ENCODE assay signal across 30 mouse cellular contexts in genomic region chr15:16315085-16315484, GRCm38 (mm10).
DNase-seq lines count a peak whose midpoint lies in the region; ATAC-seq lines count a peak whose summit lies in the region.
"Had no signal": no experiment of that assay in that cellular context is flagged by ENCODE, and none has a peak within 500 bp of the region (broad histone marks: within the 10 kb centered on the region; RNA-seq: fewer than 3 reads in every experiment).

No protein-coding gene starts in this region.

- 41% methylated on average over 1 of the region's 1 CpGs for WGBS in liver, embryonic 13.5 days (ENCODE audit: insufficient replicate concordance)
- 90% methylated on average over 1 of the region's 1 CpGs for WGBS in kidney, embryonic 15.5 days

- peak overlapping the region; percentile 7 for H3K4me2 ChIP-seq in liver, embryonic 13.5 days
- no peak overlapping the region for H3K4me2 ChIP-seq in kidney, embryonic 15.5 days
- H3K4me2 ChIP-seq: heart, embryonic 15.5 days; hindbrain, embryonic 12.5 days; intestine, embryonic 15.5 days; limb, embryonic 13.5 days; midbrain, embryonic 12.5 days; neural tube, embryonic 13.5 days; stomach, embryonic 15.5 days had no signal

- ATAC-seq in liver, embryonic 13.5 days (ENCODE audit: low read depth), result peak; percentile 60
- ATAC-seq in megakaryocyte progenitor cell, adult 5-6 weeks (replicated peaks; ENCODE audit: poor library complexity), result 0 out of 2 replicates have a peak, but pooled peaks have one; percentile 14
- no peak for ATAC-seq in kidney, embryonic 15.5 days (replicated peaks; ENCODE audit: low FRiP score)
- ATAC-seq: CD4-positive, CD25-positive, alpha-beta regulatory T cell, adult 4 months; forebrain, postnatal 0 days; hindbrain, postnatal 0 days; intestine, embryonic 15.5 days had no signal

- H3K9ac ChIP-seq in liver, embryonic 13.5 days, result no peak overlapping the region
- no peak overlapping the region for H3K9ac ChIP-seq in kidney, embryonic 15.5 days
- H3K9ac ChIP-seq: forebrain, postnatal 0 days; heart, embryonic 15.5 days; hindbrain, embryonic 12.5 days; intestine, embryonic 15.5 days; limb, embryonic 13.5 days; midbrain, embryonic 12.5 days; neural tube, embryonic 13.5 days; stomach, embryonic 15.5 days had no signal

- no peaks in the 10 kb centered on the region for H3K9me3 ChIP-seq in liver, embryonic 13.5 days (replicated peaks)
- no peaks in the 10 kb centered on the region for H3K9me3 ChIP-seq in kidney, embryonic 15.5 days (replicated peaks)
- H3K9me3 ChIP-seq: heart, embryonic 10.5 days; heart, embryonic 15.5 days; hindbrain, embryonic 12.5 days; intestine, embryonic 15.5 days; limb, embryonic 13.5 days; midbrain, embryonic 12.5 days; neural tube, embryonic 13.5 days; stomach, embryonic 15.5 days had no signal

- peaks cover 24% of the 10 kb centered on the region for H3K4me1 ChIP-seq in liver, embryonic 13.5 days (replicated peaks)
- no peaks in the 10 kb centered on the region for H3K4me1 ChIP-seq in kidney, embryonic 15.5 days
- H3K4me1 ChIP-seq: heart, embryonic 10.5 days; heart, embryonic 15.5 days; hindbrain, embryonic 12.5 days; intestine, embryonic 15.5 days; limb, embryonic 13.5 days; midbrain, embryonic 12.5 days; neural tube, embryonic 13.5 days; stomach, embryonic 15.5 days had no signal

- H3K27me3 ChIP-seq in liver, embryonic 13.5 days, result no peaks in the 10 kb centered on the region
- no peaks in the 10 kb centered on the region for H3K27me3 ChIP-seq in kidney, embryonic 15.5 days
- H3K27me3 ChIP-seq: heart, embryonic 15.5 days; hindbrain, embryonic 12.5 days; intestine, embryonic 15.5 days; limb, embryonic 13.5 days; midbrain, embryonic 12.5 days; neural tube, embryonic 13.5 days; stomach, embryonic 15.5 days had no signal

- no peaks in the 10 kb centered on the region for H3K36me3 ChIP-seq in liver, embryonic 13.5 days
- no peaks in the 10 kb centered on the region for H3K36me3 ChIP-seq in kidney, embryonic 15.5 days
- H3K36me3 ChIP-seq: heart, embryonic 10.5 days; heart, embryonic 15.5 days; hindbrain, embryonic 12.5 days; intestine, embryonic 15.5 days; limb, embryonic 13.5 days; midbrain, embryonic 12.5 days; neural tube, embryonic 13.5 days; stomach, embryonic 15.5 days had no signal

- DNase-seq in 416B (ENCODE audit: low read depth), result peak; percentile 75
- DNase-seq in MEL-GATA-1-ER (ENCODE audit: extremely low read depth, low read depth), result peak; percentile 51
- DNase-seq in liver, embryonic 13.5 days, result no peak
- no peak for DNase-seq in heart, postnatal 10 days
- no peak for DNase-seq in right cerebral cortex, postnatal 36 days (ENCODE audit: low spot score in 2 of 2)
- DNase-seq: adrenal gland, adult 8-10 months; cerebellum, adult 11 months; cerebellum, adult 9-10 months; cerebellum, postnatal 36 days; forebrain, postnatal 0 days; gastrocnemius, postnatal 10 days; heart, postnatal 36 days; kidney, adult 2 months; layer of hippocampus, adult 9-11 months; lung, adult 2 months; lung, postnatal 10 days; right cerebral cortex, postnatal 14 days had no signal

- intact Hi-C loops in heart, postnatal 10 days (cut with DNase I), result no loop called here

- H3K4me3 ChIP-seq in liver, embryonic 13.5 days (replicated peaks), result no peak overlapping the region
- no peak overlapping the region for H3K4me3 ChIP-seq in kidney, embryonic 15.5 days (replicated peaks)
- H3K4me3 ChIP-seq: heart, embryonic 10.5 days; heart, embryonic 15.5 days; hindbrain, embryonic 12.5 days; intestine, embryonic 15.5 days; limb, embryonic 13.5 days; midbrain, embryonic 12.5 days; neural tube, embryonic 13.5 days; stomach, embryonic 15.5 days had no signal

- peak overlapping the region; percentile 83 for H3K27ac ChIP-seq in liver, embryonic 13.5 days
- H3K27ac ChIP-seq in kidney, embryonic 15.5 days, result no peak overlapping the region
- H3K27ac ChIP-seq: heart, embryonic 10.5 days; heart, embryonic 15.5 days; hindbrain, embryonic 12.5 days; hindbrain, postnatal 0 days; intestine, embryonic 15.5 days; kidney, postnatal 0 days; limb, embryonic 13.5 days; midbrain, embryonic 12.5 days; neural tube, embryonic 13.5 days; stomach, embryonic 15.5 days had no signal

Comparison
In these comparisons a context has a peak if more than half of its experiments do, and no peak if none do; other contexts are left out.
1. DNase-seq: peak in 416B (single experiment) and MEL-GATA-1-ER (single experiment); none in liver, embryonic 13.5 days (single experiment), heart, postnatal 10 days (0 of 2) and right cerebral cortex, postnatal 36 days (0 of 2).